Mouse (Mus musculus) C2C12 (cell line): ENCODE measurements around the gene F2. TPM values are rescaled to one million over a fixed set of nuclear protein-coding genes. Genes with fewer than 3 reads are reported as not detected.

Experiments used
- H3K27me3 ChIP-seq: one replicate; pipeline ENCODE4 v1.6.1; 2011; ENCODE audit not compliant: control insufficient read depth, insufficient read depth, insufficient read length
- H3K36me3 ChIP-seq: one replicate; pipeline ENCODE4 v1.6.1; 2011; ENCODE audit not compliant: control insufficient read depth, insufficient read depth
- H3K4me3 ChIP-seq: one replicate; pipeline ENCODE4 v1.5.1; 2011; ENCODE audit warnings: mild to moderate bottlenecking, control low read depth; ENCODE audit not compliant: poor library complexity, insufficient read depth, severe bottlenecking
- H3K79me2 ChIP-seq: one replicate; pipeline ENCODE4 v1.6.1; 2011; ENCODE audit not compliant: control insufficient read depth, insufficient read depth
- H3K79me3 ChIP-seq: one replicate; pipeline ENCODE4 v1.6.1; 2011; ENCODE audit warnings: low read depth, control low read depth
- H3ac ChIP-seq: one replicate; pipeline ENCODE3; 2011; ENCODE audit warnings: low read depth; ENCODE audit not compliant: control insufficient read depth, insufficient read length
- CEBPB ChIP-seq: IDR thresholded peaks from one replicate; pipeline ENCODE4 v1.6.1; 2011; ENCODE audit warnings: low read depth, mild to moderate bottlenecking, control low read depth, moderate library complexity
- CTCF ChIP-seq: IDR thresholded peaks from one replicate; pipeline ENCODE4 v1.5.1; 2011; ENCODE audit not compliant: control insufficient read depth, insufficient read depth, insufficient read length
- FOSL1 ChIP-seq: IDR thresholded peaks from one replicate; pipeline ENCODE4 v1.8.0; 2011; ENCODE audit warnings: mild to moderate bottlenecking, low read length; ENCODE audit not compliant: poor library complexity, insufficient read depth, severe bottlenecking
- MAX ChIP-seq: IDR thresholded peaks from one replicate; pipeline ENCODE4 v1.6.1; 2011; ENCODE audit warnings: mild to moderate bottlenecking, control low read depth
- MYOD1 ChIP-seq: IDR thresholded peaks from one replicate; pipeline ENCODE4 v1.6.1; 2011; ENCODE audit warnings: low read depth; ENCODE audit not compliant: control insufficient read depth, insufficient read length
- MYOG ChIP-seq: IDR thresholded peaks from one replicate; pipeline ENCODE4 v1.6.1; 2011; ENCODE audit not compliant: control insufficient read depth, insufficient read length; ENCODE audit errors: extremely low read depth
- USF1 ChIP-seq: IDR thresholded peaks from one replicate; pipeline ENCODE4 v1.6.1; 2011; ENCODE audit warnings: low read depth, mild to moderate bottlenecking, control low read depth, moderate library complexity
- polyA plus RNA-seq: library from polyadenylated mRNA; unstranded; fragments of >200 nt; fragmentation: generic; extraction: Trizol; gene quantifications from one replicate; pipeline ENCODE4 v1.2.1, GENCODE M21; 2012; ENCODE audit warnings: missing spikeins

F2 gene
- polyA plus RNA-seq, 1 experiment = 0.04 TPM

DNA sequence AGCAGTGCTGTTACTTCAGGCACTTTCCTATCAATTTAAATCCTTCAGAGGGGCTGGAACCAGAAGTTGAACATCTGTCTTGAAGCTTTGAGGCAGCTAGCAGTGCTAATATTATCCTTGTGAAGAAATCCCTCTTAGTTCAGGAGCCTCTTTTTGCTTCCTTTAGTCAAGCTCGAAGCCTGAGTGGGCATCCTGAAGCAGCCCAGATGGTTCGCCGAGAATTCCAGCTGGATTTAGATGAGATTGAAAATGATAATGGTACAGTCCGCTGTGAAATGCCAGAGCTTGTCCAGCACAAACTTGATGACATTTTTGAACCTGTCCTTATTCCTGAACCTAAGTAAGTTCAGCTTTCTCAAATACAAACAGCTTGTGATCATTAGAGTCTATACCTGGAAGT is 35.7 kb downstream of the F2 start:
- peaks cover 95% of the 10 kb centered on the region for H3K36me3 ChIP-seq
- H3K27me3 ChIP-seq = no peaks in the 10 kb centered on the region
- no peak overlapping the region for H3ac ChIP-seq
- H3K79me3 ChIP-seq = no peaks in the 10 kb centered on the region
- no peaks in the 10 kb centered on the region for H3K79me2 ChIP-seq
- no peak overlapping the region for H3K4me3 ChIP-seq
- TF ChIP-seq USF1 (no peak), CEBPB (no peak), FOSL1 (no peak), MYOD1 (no peak), MAX (no peak), MYOG (no peak), CTCF (no peak)

DNA sequence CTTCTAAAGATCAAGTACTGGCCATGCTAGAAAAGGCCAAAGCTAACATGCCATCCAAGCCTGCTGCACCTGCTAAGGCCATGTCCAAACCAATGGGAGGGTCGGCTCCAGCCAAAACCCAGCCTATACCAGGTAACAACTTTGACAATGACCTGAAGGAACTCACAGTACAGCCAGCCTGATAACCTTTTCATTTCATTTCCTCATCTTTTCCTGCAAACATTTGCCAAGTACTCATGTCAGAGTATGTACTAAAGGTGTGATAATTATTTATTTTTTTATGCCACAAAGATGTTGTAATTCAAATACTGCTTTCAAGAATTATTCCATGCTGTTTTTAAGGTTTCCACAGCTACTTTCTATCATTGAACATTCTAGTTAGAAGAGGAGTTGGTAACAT is 50.0 kb downstream of the F2 start:
- no peaks in the 10 kb centered on the region for H3K79me2 ChIP-seq
- H3K4me3 ChIP-seq = no peak overlapping the region
- H3K36me3 ChIP-seq = peaks cover 98% of the 10 kb centered on the region
- TF ChIP-seq CEBPB = no peak
- no peak for TF ChIP-seq MYOG
- no peak for TF ChIP-seq MYOD1
- no peak for TF ChIP-seq MAX
- TF ChIP-seq CTCF = no peak
- TF ChIP-seq USF1 = no peak
- no peak for TF ChIP-seq FOSL1
- H3K79me3 ChIP-seq = no peaks in the 10 kb centered on the region
- H3ac ChIP-seq = no peak overlapping the region
- no peaks in the 10 kb centered on the region for H3K27me3 ChIP-seq

DNA sequence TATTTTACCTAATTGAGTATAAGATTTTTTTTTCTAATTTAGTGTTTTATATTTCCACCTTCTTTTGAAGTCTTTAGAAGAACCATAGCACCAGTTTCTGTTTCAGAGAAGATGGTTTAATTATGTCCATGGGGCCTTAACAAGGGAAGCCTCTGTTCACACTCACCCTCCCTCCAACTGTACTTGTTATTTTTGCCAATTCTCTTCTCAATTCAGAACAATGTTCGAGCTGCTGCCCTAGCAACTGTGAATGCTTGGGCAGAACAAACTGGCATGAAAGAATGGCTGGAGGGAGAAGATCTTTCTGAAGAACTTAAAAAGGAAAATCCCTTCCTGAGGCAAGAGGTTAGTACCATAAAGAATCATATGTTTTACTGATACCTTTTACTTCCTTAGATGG is 55.3 kb downstream of the F2 start:
- Histone ChIP-seq H3K79me3 (no peaks in the 10 kb centered on the region), H3ac (no peak overlapping the region), H3K4me3 (no peak overlapping the region), H3K79me2 (no peaks in the 10 kb centered on the region), H3K27me3 (no peaks in the 10 kb centered on the region), H3K36me3 (peaks cover 99% of the 10 kb centered on the region)
- TF ChIP-seq MAX (no peak), CTCF (no peak), CEBPB (no peak), USF1 (no peak), FOSL1 (no peak)

Other genes starting within 250 kb of the F2 start
- gene 1110051M20Rik, start 191.7 kb downstream of the F2 start, polyA plus RNA-seq = 27.5 TPM
- gene Lrp4, start 178.9 kb downstream of the F2 start, polyA plus RNA-seq = 5.6 TPM
- gene Ckap5, start 109.7 kb downstream of the F2 start, polyA plus RNA-seq = 13.9 TPM
- 7.4 TPM for gene Zfp408, start 13.4 kb upstream of the F2 start, polyA plus RNA-seq
- gene Arhgap1, start 13.4 kb upstream of the F2 start, polyA plus RNA-seq = 71.7 TPM
- gene Atg13, start 74.2 kb upstream of the F2 start, polyA plus RNA-seq = 12.9 TPM
- 3.8 TPM for gene Harbi1, start 74.4 kb upstream of the F2 start, polyA plus RNA-seq
- gene Ambra1, start 93.7 kb upstream of the F2 start, polyA plus RNA-seq = 14.3 TPM